Mouse (Mus musculus) liver, embryonic 14.5 days (tissue): Measurements from ENCODE around the gene Gm5890. TPM values are rescaled to one million over a fixed set of nuclear protein-coding genes. Genes with fewer than 3 reads are reported as not detected.
"Not testable (repeated sequence)": the region's sequence is repeated elsewhere in the genome, so short reads cannot be mapped to it uniquely, and the experiment has no call there.

ENCODE experiments used
- ATAC-seq: fragments of 200-750 bp; cut with Nextera tagmentation; 2 replicates; pipeline ENCODE4 v1.8.0; 2017; ENCODE audit warnings: moderate number of reproducible peaks, mild to moderate bottlenecking, moderate library complexity; ENCODE audit not compliant: insufficient read depth
- DNase-seq, 3 experiments: peaks; one replicate each; pipeline ENCODE4 v3.0.0-alpha.2; 2012 to 2013; ENCODE audit warnings: low read depth in 3 of 3, low spot score in 3 of 3
- H3K27ac ChIP-seq: fragments of 300-500 bp; sonication (generic); 2 replicates; pipeline ENCODE4 v1.5.1; 2014; ENCODE audit warnings: moderate library complexity, mild to moderate bottlenecking, control low read depth, inconsistent platforms
- H3K27me3 ChIP-seq: fragments of 300-500 bp; sonication (generic); 2 replicates; pipeline ENCODE4 v1.6.1; 2014; ENCODE audit warnings: mild to moderate bottlenecking, low read length, moderate library complexity; ENCODE audit not compliant: control insufficient read depth, insufficient read depth
- H3K36me3 ChIP-seq: fragments of 300-500 bp; sonication (generic); replicated peaks from 2 replicates; pipeline ENCODE4 v1.6.1; 2014; ENCODE audit warnings: low read depth; ENCODE audit not compliant: control insufficient read depth, insufficient read depth
- H3K4me1 ChIP-seq, 2 experiments: fragments of 200-500 bp in 1 of 2; fragments of 300-500 bp in 1 of 2; sonication (generic) in 1 of 2; replicated peaks; 2 replicates each; pipeline ENCODE4 v1.6.1; 2012 to 2014; ENCODE audit warnings: antibody characterized with exemption in 1 of 2, inconsistent platforms in 1 of 2, low read length in 1 of 2; ENCODE audit not compliant: control insufficient read depth in 2 of 2, insufficient read depth in 2 of 2
- H3K4me2 ChIP-seq: fragments of 300-500 bp; sonication (generic); 2 replicates; pipeline ENCODE4 v1.6.1; 2014; ENCODE audit warnings: low read depth, mild to moderate bottlenecking, control low read depth, moderate library complexity
- H3K4me3 ChIP-seq, 2 experiments: fragments of 200-500 bp in 1 of 2; fragments of 300-500 bp in 1 of 2; sonication (generic) in 1 of 2; 2 replicates each; pipeline ENCODE4 v1.5.1; 2012 to 2014; ENCODE audit warnings: low read depth in 2 of 2, low read length in 2 of 2, mild to moderate bottlenecking in 2 of 2, control low read depth in 1 of 2, inconsistent platforms in 1 of 2, moderate library complexity in 1 of 2; ENCODE audit not compliant: insufficient read depth in 1 of 2
- H3K9ac ChIP-seq: fragments of 300-500 bp; sonication (generic); replicated peaks from 2 replicates; pipeline ENCODE4 v1.6.1; 2014; ENCODE audit warnings: mild to moderate bottlenecking, control low read depth, moderate library complexity
- H3K9me3 ChIP-seq: fragments of 300-500 bp; sonication (generic); 2 replicates; pipeline ENCODE4 v1.6.1; 2016; ENCODE audit warnings: low read length, mixed read lengths; ENCODE audit not compliant: control insufficient read depth
- WGBS: fragments of 180-500 bp; shearing (Covaris S2); extraction: QIAGEN DNeasy Blood & Tissue Kit; methylation state at CpG from one replicate; pipeline ENCODE4 v1.1.7; 2014; ENCODE audit not compliant: insufficient replicate concordance; 5-methylcytosine and 5-hydroxymethylcytosine counted together
- polyA plus RNA-seq, 2 experiments: library from polyadenylated mRNA; depleted of rRNA in 1 of 2; stranded (reverse) in 1 of 2; unstranded in 1 of 2; fragments of >200 nt; fragmentation: Nextera tagmentation in 1 of 2; extraction: Ambion mirVana in 1 of 2; gene quantifications; 2 replicates each; pipeline versions ENCODE4 v1.2.1 to v1.2.3; 2012 to 2014

Gm5890 gene
- polyA plus RNA-seq (2012; rRNA removed) = not detected in 2 replicates
- not detected in 2 replicates for polyA plus RNA-seq (2014; fragmentation: Nextera tagmentation; extraction: Ambion mirVana)

DNA sequence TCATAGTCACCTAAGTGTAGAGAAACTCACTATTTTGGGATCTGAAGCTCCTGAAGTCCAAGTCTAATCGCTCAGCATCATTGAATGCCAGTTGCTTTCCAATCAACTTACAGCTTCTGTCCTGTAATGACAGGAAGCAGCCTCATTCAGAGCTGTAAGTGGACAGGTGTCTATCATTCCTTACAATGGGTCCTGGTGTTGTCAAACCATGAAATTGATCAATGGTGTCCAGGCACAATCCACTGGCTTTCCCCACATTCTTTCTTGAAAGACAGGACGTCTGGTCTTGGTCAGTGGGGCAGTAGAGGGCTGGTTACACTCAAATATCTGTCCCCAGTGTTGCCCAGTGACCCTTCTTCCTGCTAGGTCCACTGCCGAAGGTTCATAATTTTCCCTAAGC is at the start of gene Gm5890:
TSS of gene Gm5890 (minus strand) at position 101 of the 400 bp plus-strand sequence.
- H3K27ac ChIP-seq, H3K4me2 ChIP-seq, H3K9ac ChIP-seq, H3K9me3 ChIP-seq, ATAC-seq, DNase-seq, H3K36me3 ChIP-seq, H3K27me3 ChIP-seq, H3K4me3 ChIP-seq, H3K4me1 ChIP-seq: not testable (repeated sequence)
- WGBS = no CpG with 5 or more reads among the region's 3 CpGs

GRCm38 (mm10) chr7:20233728-20234127 is 28.9 kb downstream of the Gm5890 start, which contains the start of gene Gm4498:
Gm4498 (minus strand) TSS chr7:20233828.
- H3K9ac ChIP-seq, DNase-seq, H3K4me1 ChIP-seq, H3K27ac ChIP-seq, H3K4me2 ChIP-seq, H3K36me3 ChIP-seq, ATAC-seq, H3K9me3 ChIP-seq, H3K27me3 ChIP-seq, H3K4me3 ChIP-seq: not testable (repeated sequence)
- no CpG with 5 or more reads among the region's 2 CpGs for WGBS

Other genes starting within 250 kb of the Gm5890 start
- gene Vmn1r91, start 163.2 kb downstream of the Gm5890 start, polyA plus RNA-seq (2012; rRNA removed) = not detected in 2 replicates
- not detected in 2 replicates for gene Vmn1r91, start 163.2 kb downstream of the Gm5890 start, polyA plus RNA-seq (2014; fragmentation: Nextera tagmentation; extraction: Ambion mirVana)
- not detected in 2 replicates for gene Gm16442, start 140.3 kb downstream of the Gm5890 start, polyA plus RNA-seq (2012; rRNA removed)
- gene Gm16442, start 140.3 kb downstream of the Gm5890 start, polyA plus RNA-seq (2014; fragmentation: Nextera tagmentation; extraction: Ambion mirVana) = not detected in 2 replicates
- gene Vmn1r93, start 123.7 kb downstream of the Gm5890 start, polyA plus RNA-seq (2012; rRNA removed) = not detected in 2 replicates
- not detected in 2 replicates for gene Vmn1r93, start 123.7 kb downstream of the Gm5890 start, polyA plus RNA-seq (2014; fragmentation: Nextera tagmentation; extraction: Ambion mirVana)
- gene Vmn1r94, start 94.5 kb downstream of the Gm5890 start, polyA plus RNA-seq (2012; rRNA removed) = not detected in 2 replicates
- not detected in 2 replicates for gene Vmn1r94, start 94.5 kb downstream of the Gm5890 start, polyA plus RNA-seq (2014; fragmentation: Nextera tagmentation; extraction: Ambion mirVana)
- not detected in 2 replicates for gene Vmn1r95, start 69.1 kb downstream of the Gm5890 start, polyA plus RNA-seq (2012; rRNA removed)
- gene Vmn1r95, start 69.1 kb downstream of the Gm5890 start, polyA plus RNA-seq (2014; fragmentation: Nextera tagmentation; extraction: Ambion mirVana) = not detected in 2 replicates
- gene Gm6164, start 57.2 kb downstream of the Gm5890 start, polyA plus RNA-seq (2012; rRNA removed) = not detected in 2 replicates
- not detected in 2 replicates for gene Gm6164, start 57.2 kb downstream of the Gm5890 start, polyA plus RNA-seq (2014; fragmentation: Nextera tagmentation; extraction: Ambion mirVana)
- gene Gm4498, start 29.0 kb downstream of the Gm5890 start, polyA plus RNA-seq (2012; rRNA removed) = not detected in 2 replicates
- gene Gm4498, start 29.0 kb downstream of the Gm5890 start, polyA plus RNA-seq (2014; fragmentation: Nextera tagmentation; extraction: Ambion mirVana) = not detected in 2 replicates
- not detected in 2 replicates for gene Gm4133, start 71.2 kb upstream of the Gm5890 start, polyA plus RNA-seq (2012; rRNA removed)
- gene Gm4133, start 71.2 kb upstream of the Gm5890 start, polyA plus RNA-seq (2014; fragmentation: Nextera tagmentation; extraction: Ambion mirVana) = not detected in 2 replicates
- not detected in 2 replicates for gene Gm5728, start 112.6 kb upstream of the Gm5890 start, polyA plus RNA-seq (2012; rRNA removed)
- gene Gm5728, start 112.6 kb upstream of the Gm5890 start, polyA plus RNA-seq (2014; fragmentation: Nextera tagmentation; extraction: Ambion mirVana) = not detected in 2 replicates
- gene Vmn1r100, start 155.1 kb upstream of the Gm5890 start, polyA plus RNA-seq (2012; rRNA removed) = not detected in 2 replicates
- not detected in 2 replicates for gene Vmn1r100, start 155.1 kb upstream of the Gm5890 start, polyA plus RNA-seq (2014; fragmentation: Nextera tagmentation; extraction: Ambion mirVana)
- gene Vmn1r101, start 179.8 kb upstream of the Gm5890 start, polyA plus RNA-seq (2012; rRNA removed) = not detected in 2 replicates
- not detected in 2 replicates for gene Vmn1r101, start 179.8 kb upstream of the Gm5890 start, polyA plus RNA-seq (2014; fragmentation: Nextera tagmentation; extraction: Ambion mirVana)
- not detected in 2 replicates for gene Gm10670, start 212.1 kb upstream of the Gm5890 start, polyA plus RNA-seq (2012; rRNA removed)
- gene Gm10670, start 212.1 kb upstream of the Gm5890 start, polyA plus RNA-seq (2014; fragmentation: Nextera tagmentation; extraction: Ambion mirVana) = not detected in 2 replicates
- gene Vmn1r103, start 247.7 kb upstream of the Gm5890 start, polyA plus RNA-seq (2012; rRNA removed) = not detected in 2 replicates
- not detected in 2 replicates for gene Vmn1r103, start 247.7 kb upstream of the Gm5890 start, polyA plus RNA-seq (2014; fragmentation: Nextera tagmentation; extraction: Ambion mirVana)